Comparison of ENCODE assay signal across 23 mouse cellular contexts in the genomic region with DNA sequence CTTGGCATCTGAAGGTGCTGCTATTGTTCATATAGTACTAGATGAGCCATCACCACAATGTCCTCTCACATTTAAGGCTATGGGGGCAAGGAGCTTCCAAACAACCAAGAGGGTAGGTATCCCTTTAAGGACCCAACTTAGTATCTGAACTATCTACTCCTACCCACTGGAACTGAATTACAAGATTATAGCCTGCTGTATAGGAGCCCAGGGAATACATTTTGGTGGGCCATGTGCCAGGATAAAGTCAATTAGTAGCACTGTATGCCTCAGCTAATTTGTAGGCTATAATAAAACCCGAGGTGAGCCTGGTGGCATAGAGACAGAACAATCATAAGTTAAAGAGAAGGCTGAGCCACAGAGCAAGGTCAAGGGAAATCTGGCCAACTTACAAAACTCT.
DNase-seq lines count a peak whose midpoint lies in the region; ATAC-seq and TF ChIP-seq lines count a peak whose summit lies in the region.
"Had no signal": no experiment of that assay in that cellular context is flagged by ENCODE, and none has a peak within 500 bp of the region (broad histone marks: within the 10 kb centered on the region; RNA-seq: fewer than 3 reads in every experiment).

No protein-coding gene starts in this region.

- 37% methylated on average over 1 of the region's 1 CpGs for WGBS in limb, embryonic 14.5 days
- 76% methylated on average over 1 of the region's 1 CpGs for WGBS in limb, embryonic 10.5 days
- WGBS in neural tube, embryonic 14.5 days: 45% methylated on average over 1 of the region's 1 CpGs
- 28% methylated on average over 1 of the region's 1 CpGs for WGBS in neural tube, embryonic 15.5 days

- H3K9me3 ChIP-seq in limb, embryonic 14.5 days (ENCODE audit: control insufficient read depth, low read length): no peaks in the 10 kb centered on the region
- H3K9me3 ChIP-seq in limb, embryonic 10.5 days (replicated peaks): no peaks in the 10 kb centered on the region
- no peaks in the 10 kb centered on the region for H3K9me3 ChIP-seq in neural tube, embryonic 14.5 days (ENCODE audit: control insufficient read depth, low read length)
- H3K9me3 ChIP-seq in neural tube, embryonic 15.5 days (replicated peaks): no peaks in the 10 kb centered on the region
- H3K9me3 ChIP-seq: embryonic facial prominence, embryonic 10.5 days; embryonic facial prominence, embryonic 12.5 days; forebrain, embryonic 13.5 days; forebrain, embryonic 15.5 days; G1E had no signal

- H3K27me3 ChIP-seq in limb, embryonic 14.5 days (ENCODE audit: control insufficient read depth, insufficient read depth, low read length): no peaks in the 10 kb centered on the region
- no peaks in the 10 kb centered on the region for H3K27me3 ChIP-seq in limb, embryonic 10.5 days (ENCODE audit: low read depth, poor library complexity, severe bottlenecking)
- no peaks in the 10 kb centered on the region for H3K27me3 ChIP-seq in neural tube, embryonic 14.5 days (ENCODE audit: control insufficient read depth, insufficient read depth, low read length)
- H3K27me3 ChIP-seq in neural tube, embryonic 15.5 days (replicated peaks): no peaks in the 10 kb centered on the region
- H3K27me3 ChIP-seq: CH12.LX; embryonic facial prominence, embryonic 12.5 days; forebrain, embryonic 13.5 days; forebrain, embryonic 15.5 days; Patski had no signal

- no peak overlapping the region for H3K9ac ChIP-seq in limb, embryonic 14.5 days (ENCODE audit: low read depth, low read length, severe bottlenecking)
- H3K9ac ChIP-seq in neural tube, embryonic 14.5 days (replicated peaks; ENCODE audit: low read depth, low read length): no peak overlapping the region
- H3K9ac ChIP-seq in neural tube, embryonic 15.5 days (replicated peaks): no peak overlapping the region
- H3K9ac ChIP-seq: embryonic facial prominence, embryonic 12.5 days; forebrain, embryonic 13.5 days; forebrain, embryonic 15.5 days; forebrain, postnatal 0 days had no signal

- H3K36me3 ChIP-seq in limb, embryonic 14.5 days (ENCODE audit: control insufficient read depth, insufficient read depth, low read length): no peaks in the 10 kb centered on the region
- H3K36me3 ChIP-seq in limb, embryonic 10.5 days: no peaks in the 10 kb centered on the region
- H3K36me3 ChIP-seq in neural tube, embryonic 14.5 days (ENCODE audit: control insufficient read depth, insufficient read depth, low read length): no peaks in the 10 kb centered on the region
- H3K36me3 ChIP-seq in neural tube, embryonic 15.5 days: no peaks in the 10 kb centered on the region
- H3K36me3 ChIP-seq: embryonic facial prominence, embryonic 10.5 days; embryonic facial prominence, embryonic 12.5 days; forebrain, embryonic 15.5 days; G1E had no signal

- no peak for TF ChIP-seq POLR2A in limb, embryonic 14.5 days (IDR thresholded peaks at IDR 0.05; ENCODE audit: borderline replicate concordance, extremely low read depth, insufficient read depth, insufficient read length)

- H3K4me3 ChIP-seq in limb, embryonic 14.5 days (replicated peaks; ENCODE audit: low read length): no peak overlapping the region
- no peak overlapping the region for H3K4me3 ChIP-seq in limb, embryonic 10.5 days
- H3K4me3 ChIP-seq in neural tube, embryonic 14.5 days (ENCODE audit: low read depth, low read length): no peak overlapping the region
- no peak overlapping the region for H3K4me3 ChIP-seq in neural tube, embryonic 15.5 days (replicated peaks)
- H3K4me3 ChIP-seq: embryonic facial prominence, embryonic 10.5 days; embryonic facial prominence, embryonic 12.5 days; forebrain, embryonic 13.5 days; forebrain, embryonic 15.5 days had no signal

- H3K4me1 ChIP-seq in limb, embryonic 14.5 days (ENCODE audit: control insufficient read depth, insufficient read depth, low read length): no peaks in the 10 kb centered on the region
- no peaks in the 10 kb centered on the region for H3K4me1 ChIP-seq in limb, embryonic 10.5 days
- peaks cover 4% of the 10 kb centered on the region; the same call in 1 of the 2 replicates for H3K4me1 ChIP-seq in neural tube, embryonic 14.5 days (ENCODE audit: control insufficient read depth, insufficient read depth, low read length)
- H3K4me1 ChIP-seq in neural tube, embryonic 15.5 days: no peaks in the 10 kb centered on the region
- H3K4me1 ChIP-seq: embryonic facial prominence, embryonic 10.5 days; embryonic facial prominence, embryonic 12.5 days; forebrain, embryonic 13.5 days; forebrain, embryonic 15.5 days had no signal

- peak; percentile 2 for DNase-seq in limb, embryonic 14.5 days (ENCODE audit: low spot score)
- DNase-seq in limb, embryonic 10.5 days (ENCODE audit: low spot score): no peak
- DNase-seq in gastrocnemius, postnatal 10 days: no peak
- DNase-seq: adrenal gland, adult 8-10 months; adrenal gland, postnatal 14 days; B cell, adult 2 months; cerebellum, adult 11-12 months; cerebellum, adult 2 months; cerebellum, adult 9-10 months; cerebellum, postnatal 10 days; cerebellum, postnatal 25 days; forebrain, postnatal 0 days had no signal

- H3K4me2 ChIP-seq in limb, embryonic 14.5 days (replicated peaks; ENCODE audit: low read depth, low read length, severe bottlenecking): no peak overlapping the region
- no peak overlapping the region for H3K4me2 ChIP-seq in neural tube, embryonic 14.5 days (ENCODE audit: low read depth, low read length)
- H3K4me2 ChIP-seq in neural tube, embryonic 15.5 days: no peak overlapping the region
- H3K4me2 ChIP-seq: embryonic facial prominence, embryonic 12.5 days; forebrain, embryonic 13.5 days; forebrain, embryonic 15.5 days had no signal

- ATAC-seq in limb, embryonic 14.5 days (ENCODE audit: low FRiP score, low read depth): no peak
- ATAC-seq in neural tube, embryonic 14.5 days (ENCODE audit: low read depth): peak; percentile 74; the same call in 1 of the 2 replicates
- no peak for ATAC-seq in neural tube, embryonic 15.5 days (ENCODE audit: low FRiP score)
- ATAC-seq: activated CD4-positive, CD25-positive, alpha-beta regulatory T cell, adult 4 months; CD4-positive, CD25-positive, alpha-beta regulatory T cell, adult 4 months; forebrain, embryonic 13.5 days; forebrain, embryonic 15.5 days; forebrain, postnatal 0 days; Patski had no signal

- no peak overlapping the region for H3K27ac ChIP-seq in limb, embryonic 14.5 days (replicated peaks; ENCODE audit: low read depth, low read length)
- H3K27ac ChIP-seq in limb, embryonic 10.5 days: no peak overlapping the region
- H3K27ac ChIP-seq in neural tube, embryonic 14.5 days (ENCODE audit: low read depth, low read length): no peak overlapping the region
- no peak overlapping the region for H3K27ac ChIP-seq in neural tube, embryonic 15.5 days (replicated peaks)
- H3K27ac ChIP-seq: embryonic facial prominence, embryonic 10.5 days; embryonic facial prominence, embryonic 12.5 days; forebrain, embryonic 13.5 days; forebrain, embryonic 15.5 days had no signal
